Comparison of ENCODE assay signal across 11 mouse cellular contexts in the genomic region with DNA sequence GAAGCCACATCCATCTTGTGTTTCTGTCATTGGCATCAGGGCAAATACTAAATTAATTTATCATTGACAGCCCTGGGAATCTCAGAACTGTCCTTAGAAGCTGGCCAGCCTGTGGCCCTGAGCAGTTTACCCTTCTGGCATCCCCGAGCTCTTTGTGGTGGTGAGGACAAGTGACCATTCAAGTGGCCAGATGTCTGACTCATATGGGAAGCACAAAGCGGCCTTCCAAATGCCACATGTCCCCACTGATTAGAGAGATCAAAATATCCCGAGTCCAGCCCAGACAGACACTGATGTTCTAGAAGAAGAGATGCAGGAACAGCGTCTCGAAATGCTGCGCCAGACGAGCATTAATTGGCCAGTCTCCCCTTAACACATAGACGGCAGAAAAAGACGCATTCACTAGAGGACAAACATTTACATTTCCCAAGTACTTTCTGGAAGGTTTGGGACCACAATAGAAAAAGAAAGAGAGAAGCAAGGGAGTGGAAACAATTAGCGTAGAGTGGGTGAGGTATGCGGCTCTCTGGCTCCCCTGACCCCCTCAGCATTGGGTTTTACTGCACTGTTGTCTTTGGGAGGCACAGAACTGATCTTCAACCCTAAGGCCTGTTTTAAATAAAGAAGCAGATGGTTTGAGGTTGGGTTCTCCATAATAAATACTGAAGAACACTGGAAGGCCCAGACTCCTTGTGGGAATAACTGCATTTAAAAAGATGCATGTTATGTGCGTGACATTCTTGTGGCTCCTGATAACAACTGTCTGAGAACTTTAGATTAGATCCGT. TPM values are rescaled to one million over a fixed set of nuclear protein-coding genes. Genes with fewer than 3 reads are reported as not detected.
DNase-seq lines count a peak whose midpoint lies in the region; ATAC-seq and TF ChIP-seq lines count a peak whose summit lies in the region.
"Had no signal": no experiment of that assay in that cellular context is flagged by ENCODE, and none has a peak within 500 bp of the region (broad histone marks: within the 10 kb centered on the region; RNA-seq: fewer than 3 reads in every experiment).

No protein-coding gene starts in this region.

- no peak for TF ChIP-seq CTCF in hindbrain, postnatal 0 days (IDR thresholded peaks at IDR 0.05; ENCODE audit: low read depth)

- 54% methylated on average over 13 of the region's 13 CpGs for WGBS in hindbrain, embryonic 11.5 days
- WGBS in hindbrain, postnatal 0 days, result 57% methylated on average over 13 of the region's 13 CpGs
- 50% methylated on average over 13 of the region's 13 CpGs for WGBS in heart, embryonic 16.5 days

- no peak overlapping the region for H3K9ac ChIP-seq in hindbrain, embryonic 11.5 days (ENCODE audit: low read depth, low read length)
- H3K9ac ChIP-seq in hindbrain, postnatal 0 days (replicated peaks; ENCODE audit: low read length), result no peak overlapping the region
- H3K9ac ChIP-seq in heart, embryonic 16.5 days (ENCODE audit: low read length), result no peak overlapping the region

- H3K9me3 ChIP-seq in hindbrain, embryonic 11.5 days (ENCODE audit: control insufficient read depth, low read length), result no peaks in the 10 kb centered on the region
- no peaks in the 10 kb centered on the region for H3K9me3 ChIP-seq in hindbrain, postnatal 0 days (ENCODE audit: low read length)
- no peaks in the 10 kb centered on the region for H3K9me3 ChIP-seq in heart, embryonic 16.5 days (replicated peaks; ENCODE audit: control insufficient read depth, low read length)
- H3K9me3 ChIP-seq: G1E; megakaryocyte, embryonic 14.5 days had no signal

- H3K4me1 ChIP-seq in hindbrain, embryonic 11.5 days (replicated peaks; ENCODE audit: control insufficient read depth, insufficient read depth, low read length), result peaks cover 4% of the 10 kb centered on the region
- H3K4me1 ChIP-seq in hindbrain, postnatal 0 days (ENCODE audit: insufficient read depth, low read length), result peaks cover 10% of the 10 kb centered on the region
- peaks cover 46% of the 10 kb centered on the region for H3K4me1 ChIP-seq in heart, embryonic 16.5 days (ENCODE audit: control insufficient read depth, insufficient read depth, low read length)

- H3K4me3 ChIP-seq in hindbrain, embryonic 11.5 days (ENCODE audit: low read depth, low read length), result no peak overlapping the region
- H3K4me3 ChIP-seq in hindbrain, postnatal 0 days (ENCODE audit: low read length), result no peak overlapping the region
- H3K4me3 ChIP-seq in heart, embryonic 16.5 days (ENCODE audit: low read length), result no peak overlapping the region
- H3K4me3 ChIP-seq: megakaryocyte, embryonic 14.5 days had no signal

- peak; percentile 77 to 85 for DNase-seq in adrenal gland, adult (ENCODE audit: inconsistent age in 2 of 2, low spot score in 1 of 2)
- DNase-seq in adrenal gland, postnatal 25 days, result no peak
- DNase-seq in hindbrain, embryonic 11.5 days (ENCODE audit: low spot score), result peak; percentile 40
- DNase-seq in hindbrain, postnatal 0 days (ENCODE audit: low spot score), result no peak
- peak; percentile 51 for DNase-seq in brain, adult 2 months (ENCODE audit: low read depth, low spot score)
- DNase-seq in left cerebral cortex, postnatal 25 days (ENCODE audit: low spot score in 2 of 2), result no peak
- DNase-seq in cerebellum, postnatal 10 days, result no peak
- DNase-seq: gastrocnemius, postnatal 36 days had no signal

- intact Hi-C loops in left cerebral cortex, postnatal 25 days (cut with DNase I), result no loop called here

- H3K4me2 ChIP-seq in hindbrain, embryonic 11.5 days (replicated peaks; ENCODE audit: low read depth, low read length), result no peak overlapping the region
- no peak overlapping the region for H3K4me2 ChIP-seq in hindbrain, postnatal 0 days (ENCODE audit: low read depth, low read length)
- H3K4me2 ChIP-seq in heart, embryonic 16.5 days (ENCODE audit: low read depth, low read length), result no peak overlapping the region

- H3K27me3 ChIP-seq in hindbrain, embryonic 11.5 days (ENCODE audit: control insufficient read depth, insufficient read depth, low read length), result no peaks in the 10 kb centered on the region
- H3K27me3 ChIP-seq in hindbrain, postnatal 0 days (ENCODE audit: insufficient read depth, low read length), result no peaks in the 10 kb centered on the region
- H3K27me3 ChIP-seq in heart, embryonic 16.5 days (ENCODE audit: control insufficient read depth, insufficient read depth, low read length), result no peaks in the 10 kb centered on the region

- peak overlapping the region; percentile 64 for H3K27ac ChIP-seq in hindbrain, embryonic 11.5 days (ENCODE audit: low read depth, low read length)
- no peak overlapping the region for H3K27ac ChIP-seq in hindbrain, postnatal 0 days
- peak overlapping the region; percentile 40 for H3K27ac ChIP-seq in heart, embryonic 16.5 days (ENCODE audit: low read length)

- ATAC-seq in hindbrain, embryonic 11.5 days (ENCODE audit: low FRiP score), result 0 out of 2 replicates have a peak, but pooled peaks have one; percentile 22
- ATAC-seq in hindbrain, postnatal 0 days, result no peak
- ATAC-seq in heart, embryonic 16.5 days (replicated peaks; ENCODE audit: extremely low read depth, insufficient read depth, low FRiP score), result no peak

- H3K36me3 ChIP-seq in hindbrain, embryonic 11.5 days (ENCODE audit: control insufficient read depth, insufficient read depth, low read length), result no peaks in the 10 kb centered on the region
- H3K36me3 ChIP-seq in hindbrain, postnatal 0 days (ENCODE audit: insufficient read depth, low read length), result no peaks in the 10 kb centered on the region
- 0 out of 2 replicates have a peak, but pooled peaks cover 3% of the 10 kb centered on the region for H3K36me3 ChIP-seq in heart, embryonic 16.5 days (ENCODE audit: control insufficient read depth, insufficient read depth)
- H3K36me3 ChIP-seq: G1E had no signal

RNA-seq across cellular contexts. Expression of a gene that starts 50.9 kb away (rescaled TPM):
- total RNA-seq in adrenal gland, postnatal 25 days (2021), result 385 and 411 TPM in 2 replicates
- polyA plus RNA-seq in hindbrain, embryonic 11.5 days (2014; fragmentation: Nextera tagmentation; extraction: Ambion mirVana), result 91.8 and 94.2 TPM in 2 replicates
- 203 and 254 TPM in 2 replicates for total RNA-seq in hindbrain, postnatal 0 days (2014; rRNA removed)
- polyA plus RNA-seq in hindbrain, postnatal 0 days (2015; fragmentation: Nextera tagmentation; extraction: Ambion mirVana), result 46.4 and 55.6 TPM in 2 replicates
- 213 and 274 TPM in 2 replicates for polyA plus RNA-seq in heart, embryonic 16.5 days (2015; fragmentation: Nextera tagmentation; extraction: Ambion mirVana)
- 10 to 100 TPM; 55.5 to 63.1 TPM for total RNA-seq in left cerebral cortex, postnatal 25 days (2021)
- polyA plus RNA-seq: G1E had no signal

RNA-seq across cellular contexts. Expression of a gene that starts 50.9 kb away (rescaled TPM):
- total RNA-seq in adrenal gland, postnatal 25 days (2021), result 214 and 239 TPM in 2 replicates
- 26.2 and 29.9 TPM in 2 replicates for polyA plus RNA-seq in hindbrain, embryonic 11.5 days (2014; fragmentation: Nextera tagmentation; extraction: Ambion mirVana)
- total RNA-seq in hindbrain, postnatal 0 days (2014; rRNA removed), result 76.6 and 95.8 TPM in 2 replicates
- 26.5 and 27.8 TPM in 2 replicates for polyA plus RNA-seq in hindbrain, postnatal 0 days (2015; fragmentation: Nextera tagmentation; extraction: Ambion mirVana)
- 80.1 and 105 TPM in 2 replicates for polyA plus RNA-seq in heart, embryonic 16.5 days (2015; fragmentation: Nextera tagmentation; extraction: Ambion mirVana)
- total RNA-seq in left cerebral cortex, postnatal 25 days (2021), result 10 to 100 TPM; 47.5 to 52.4 TPM
- polyA plus RNA-seq: G1E had no signal

Comparison
In these comparisons a context has a peak if more than half of its experiments do, and no peak if none do; other contexts are left out.
1. DNase-seq: peak in adrenal gland, adult (2 of 2), hindbrain, embryonic 11.5 days (single experiment) and brain, adult 2 months (single experiment); none in adrenal gland, postnatal 25 days (single experiment), hindbrain, postnatal 0 days (single experiment), left cerebral cortex, postnatal 25 days (0 of 2) and cerebellum, postnatal 10 days (0 of 2).